Mouse (Mus musculus): ENCODE data around the gene Map2k6.

Gene Map2k6

DNA sequence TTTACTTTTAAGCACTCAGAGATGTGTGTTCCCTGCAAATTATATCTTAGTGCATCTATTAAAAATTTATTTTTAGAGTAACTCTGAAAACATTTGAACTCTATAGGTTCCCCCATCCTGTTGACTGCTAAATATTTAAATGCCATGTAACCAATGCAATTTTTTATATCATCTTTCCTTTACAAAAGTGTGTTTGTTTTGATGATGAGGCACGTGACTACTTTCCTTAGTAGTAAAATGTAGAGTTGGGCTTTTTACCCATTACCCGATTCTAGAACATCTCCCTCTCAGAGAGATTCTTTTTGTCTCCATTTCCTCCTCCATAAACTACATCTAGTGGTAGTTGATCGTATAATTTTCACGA is 51.8 kb downstream of the Map2k6 start:
- no peak for DNase-seq (ENCODE audit: low spot score in 2 of 2)

DNA sequence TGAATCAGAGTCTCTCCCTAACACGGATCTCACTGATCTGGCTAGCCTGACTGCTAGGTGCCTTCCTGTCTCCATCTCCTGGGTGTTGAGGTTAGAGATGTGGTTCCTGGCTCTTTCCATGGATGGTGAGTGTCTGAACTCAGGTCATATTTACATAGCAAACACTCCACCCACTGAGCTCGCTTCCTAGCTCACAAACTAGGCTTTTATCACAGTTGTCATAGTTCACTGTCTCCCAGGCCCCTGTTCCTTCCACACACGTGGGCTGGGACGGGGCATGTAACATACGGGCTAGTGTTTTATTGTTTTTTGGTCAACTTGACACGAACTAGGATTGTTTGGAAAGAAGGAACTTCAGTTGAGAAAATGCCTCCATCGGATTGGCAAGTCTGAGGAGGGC is 52.7 kb downstream of the Map2k6 start:
- DNase-seq (ENCODE audit: low spot score in 2 of 2), result no peak

DNA sequence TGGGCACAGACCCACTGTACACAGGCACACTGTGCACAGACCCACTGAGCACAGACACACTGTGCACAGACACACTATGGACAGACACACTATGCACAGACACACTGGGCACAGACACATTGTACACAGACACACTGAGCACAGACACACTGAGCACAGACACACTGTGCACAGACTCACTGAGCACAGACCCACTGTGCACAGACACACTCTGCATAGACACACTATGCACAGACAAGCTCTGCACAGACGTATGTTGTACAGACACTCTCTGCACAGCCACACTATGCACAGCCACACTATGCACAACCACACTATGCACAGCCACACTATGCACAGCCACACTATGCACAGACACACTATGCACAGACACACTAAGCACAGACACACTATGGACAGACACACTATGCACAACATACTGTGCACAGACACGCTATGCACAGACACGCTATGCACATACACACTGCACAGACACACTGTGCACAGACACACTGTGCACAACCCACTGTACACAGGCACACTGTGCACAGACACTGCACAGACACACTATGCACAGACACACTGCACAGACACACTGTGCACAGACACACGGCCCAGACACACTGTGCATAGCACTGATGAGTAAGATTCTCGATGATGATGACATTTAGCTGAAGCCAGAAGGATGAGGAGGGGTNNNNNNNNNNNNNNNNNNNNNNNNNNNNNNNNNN is 54.7 kb downstream of the Map2k6 start:
- no peak for DNase-seq (ENCODE audit: low spot score in 2 of 2)

DNA sequence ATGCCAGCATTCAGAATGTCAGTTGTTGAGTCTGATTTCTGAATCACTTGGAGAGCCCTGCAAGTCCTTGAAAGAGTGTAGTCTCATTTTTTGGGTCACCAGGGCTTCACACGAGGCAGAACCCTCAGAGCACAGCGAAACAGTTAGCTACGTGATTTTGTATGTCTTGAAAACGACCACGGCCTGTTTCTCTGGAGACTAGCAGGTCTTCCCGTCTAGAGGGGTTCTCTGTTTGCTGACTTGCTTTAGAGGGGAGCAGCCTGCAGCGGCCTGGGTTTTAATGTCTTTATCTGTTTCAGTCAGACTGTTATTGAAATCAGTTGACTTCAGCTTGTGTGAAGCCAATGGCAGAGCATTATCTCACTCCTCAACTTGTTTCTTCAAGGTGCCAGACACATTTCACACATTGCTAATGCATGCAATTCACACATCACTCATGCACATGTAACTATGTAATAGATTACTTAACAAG is 58.6 kb downstream of the Map2k6 start:
- no peak for DNase-seq (ENCODE audit: low spot score in 2 of 2)

DNA sequence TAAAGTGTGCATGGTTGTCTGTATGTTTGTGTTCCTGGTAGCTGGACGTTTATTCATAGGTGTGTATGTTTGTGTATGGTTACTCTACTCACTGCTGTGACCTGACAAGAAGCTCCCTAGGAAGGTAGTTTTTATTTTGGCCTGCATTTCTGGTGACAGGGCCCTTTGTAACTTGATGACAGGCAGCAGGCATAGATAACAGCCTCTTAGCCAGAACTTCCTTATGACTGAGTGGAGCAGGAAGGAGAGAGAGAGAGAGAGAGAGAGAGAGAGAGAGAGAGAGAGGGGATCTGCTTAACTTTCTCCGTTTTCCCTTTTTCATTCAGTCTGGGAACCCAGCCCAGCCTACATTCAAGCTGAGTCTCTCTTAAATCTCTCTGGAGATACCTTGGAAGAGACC is 61.6 kb downstream of the Map2k6 start:
- DNase-seq (ENCODE audit: low spot score in 2 of 2), result no peak

DNA sequence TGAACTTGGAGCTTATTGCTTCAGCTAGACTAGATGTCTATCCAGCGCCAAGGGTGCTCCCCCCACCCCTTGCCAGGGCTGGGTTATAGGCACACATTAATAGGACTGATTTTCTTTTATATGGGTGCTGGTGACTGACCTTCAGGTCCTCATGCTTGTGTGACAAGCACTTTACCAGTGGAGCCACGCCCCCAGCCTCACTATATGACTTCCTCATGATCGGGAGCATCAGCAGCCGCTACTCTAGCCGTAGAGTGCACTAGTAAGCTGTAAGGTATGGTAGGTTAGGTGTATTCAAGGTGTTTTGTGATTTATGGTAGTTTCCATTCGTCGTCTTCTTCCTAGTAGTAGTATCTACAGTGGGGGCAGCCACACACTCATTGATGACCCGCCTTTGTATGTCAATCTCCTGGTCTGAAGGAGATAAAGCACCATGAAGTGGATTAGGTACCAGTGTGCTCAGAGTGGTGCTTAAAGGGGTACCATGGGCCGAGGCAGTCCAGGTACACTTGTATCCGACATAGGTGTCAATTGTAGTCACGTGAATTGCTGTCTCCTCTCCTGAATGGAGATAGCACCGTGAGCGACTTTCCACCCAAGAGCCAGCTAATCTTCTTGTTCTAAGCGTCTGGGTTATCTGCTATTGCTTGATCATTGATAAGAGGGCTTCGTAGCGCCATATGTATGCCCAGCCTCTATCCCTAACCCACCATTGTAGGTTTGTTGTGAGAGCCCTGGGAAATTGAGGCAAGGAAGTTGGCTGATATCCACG is 62.8 kb downstream of the Map2k6 start:
- no peak for DNase-seq (ENCODE audit: low spot score in 2 of 2)

DNA sequence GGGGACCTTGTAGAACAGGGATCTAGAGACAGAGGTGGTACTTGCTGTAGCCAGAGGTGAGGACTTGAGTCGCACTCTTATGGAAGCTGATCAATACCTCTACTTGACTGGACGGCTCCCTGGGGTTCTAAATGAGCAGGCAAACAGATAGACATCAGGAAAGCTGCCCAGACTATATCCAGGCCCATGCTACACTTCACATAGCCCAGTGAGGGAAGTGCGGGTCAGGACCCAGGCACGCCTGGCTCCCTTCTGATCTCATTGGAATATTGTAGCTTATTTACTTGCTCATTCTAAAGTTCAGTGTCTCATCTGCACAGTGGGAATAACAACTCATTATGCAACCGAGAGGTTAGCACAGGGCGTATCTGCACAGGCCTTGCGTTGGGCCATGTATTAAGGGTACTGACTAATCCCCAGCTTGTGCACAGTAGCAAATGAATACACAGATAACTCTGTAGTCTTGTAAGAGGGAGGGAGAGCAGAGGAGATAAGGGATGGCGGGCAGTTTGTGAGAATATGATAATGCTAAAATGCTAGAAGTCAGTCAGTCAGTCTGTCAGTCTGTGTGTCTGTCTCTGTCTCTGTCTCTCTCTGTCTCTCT is 64.2 kb downstream of the Map2k6 start:
- DNase-seq (ENCODE audit: low spot score in 2 of 2), result no peak

DNA sequence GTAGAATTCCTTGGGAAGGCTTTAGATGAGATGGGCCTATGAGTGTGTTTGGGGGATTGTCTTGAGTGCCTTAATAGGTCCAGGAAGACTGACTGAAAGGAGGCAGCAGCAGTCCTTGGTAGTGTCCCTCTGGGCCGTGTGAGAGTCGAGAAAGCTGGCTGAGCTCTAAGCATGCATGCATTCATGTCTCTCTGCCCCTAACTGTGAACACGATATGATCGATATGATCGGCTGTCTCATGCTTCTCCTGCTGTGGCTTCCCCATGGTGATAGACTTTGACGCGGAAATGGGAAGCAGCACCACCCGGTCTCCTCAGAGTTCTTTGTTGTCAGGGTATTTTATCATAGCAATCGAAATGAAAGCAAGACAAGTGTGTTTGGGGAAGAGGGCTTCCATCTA is 64.9 kb downstream of the Map2k6 start:
- DNase-seq (ENCODE audit: low spot score in 2 of 2), result no peak

DNA sequence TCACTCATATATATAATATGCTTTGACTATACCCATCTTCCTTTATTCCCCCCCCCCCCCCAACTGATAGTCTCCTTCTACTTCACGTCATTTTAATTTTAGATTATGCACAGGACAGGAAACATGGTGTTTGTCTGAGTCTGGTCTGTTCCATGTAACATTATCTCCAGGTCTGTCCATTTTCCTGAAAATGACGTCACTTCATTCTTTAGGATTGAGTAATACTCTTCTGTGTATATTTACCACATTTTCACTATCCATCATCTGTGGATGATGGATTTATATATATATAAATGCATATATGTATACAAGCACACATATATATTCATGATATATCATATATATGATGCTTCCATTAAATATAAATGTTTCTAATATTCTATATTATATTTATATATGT is 70.1 kb downstream of the Map2k6 start:
- DNase-seq (ENCODE audit: low spot score in 2 of 2), result no peak

DNA sequence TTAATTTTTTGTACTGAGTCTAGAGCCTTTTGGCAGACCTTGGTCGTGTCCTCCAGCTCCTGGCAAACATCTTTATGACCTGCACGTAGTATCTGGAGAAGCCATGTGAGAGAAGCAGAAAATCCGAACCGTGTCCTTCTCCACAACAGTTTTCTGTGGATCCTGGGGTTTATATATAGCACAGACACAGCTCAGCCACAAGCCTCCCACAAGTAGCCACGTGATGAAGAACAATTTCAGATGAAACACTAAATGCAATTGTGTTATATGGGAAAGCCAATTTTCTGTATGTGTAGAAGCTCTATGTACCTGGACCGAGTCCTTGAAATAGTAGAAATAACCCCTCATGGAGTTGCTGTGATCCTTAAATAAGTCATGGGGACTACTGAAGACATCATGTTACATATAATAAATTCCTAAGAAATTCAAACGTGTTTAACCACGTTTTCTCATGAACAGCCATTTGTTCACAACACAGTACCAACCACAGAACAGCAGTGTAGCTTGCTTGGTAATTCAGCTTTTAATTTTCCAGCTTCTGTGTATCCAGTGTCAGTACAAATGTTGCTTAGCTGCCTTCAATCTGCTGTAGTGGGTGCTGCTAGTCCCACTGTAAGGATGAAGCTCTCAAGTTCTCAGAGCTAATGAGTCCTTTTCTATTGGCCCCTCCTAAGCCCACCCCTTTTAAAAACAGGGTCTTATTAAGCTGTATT is 71.8 kb downstream of the Map2k6 start:
- no peak for DNase-seq (ENCODE audit: low spot score in 2 of 2)

DNA sequence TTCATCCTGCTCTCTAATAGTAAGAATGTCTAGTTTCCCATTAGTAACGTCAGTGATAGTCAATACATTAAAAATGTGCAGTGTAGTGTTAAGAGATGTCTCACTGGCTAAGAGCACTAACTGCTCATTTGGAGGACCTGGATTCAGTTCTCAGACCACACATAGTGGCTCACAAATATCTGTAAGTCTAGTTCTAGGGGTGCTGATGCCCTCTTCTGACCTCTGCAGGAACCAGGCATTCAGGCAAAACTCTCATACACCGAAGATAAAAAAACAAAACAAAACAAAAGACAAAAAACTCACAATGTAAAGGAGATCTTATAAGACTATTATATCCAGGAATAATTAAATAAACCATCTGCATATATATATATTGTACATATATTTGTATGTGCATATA is 72.4 kb downstream of the Map2k6 start:
- DNase-seq (ENCODE audit: low spot score in 2 of 2), result no peak

DNA sequence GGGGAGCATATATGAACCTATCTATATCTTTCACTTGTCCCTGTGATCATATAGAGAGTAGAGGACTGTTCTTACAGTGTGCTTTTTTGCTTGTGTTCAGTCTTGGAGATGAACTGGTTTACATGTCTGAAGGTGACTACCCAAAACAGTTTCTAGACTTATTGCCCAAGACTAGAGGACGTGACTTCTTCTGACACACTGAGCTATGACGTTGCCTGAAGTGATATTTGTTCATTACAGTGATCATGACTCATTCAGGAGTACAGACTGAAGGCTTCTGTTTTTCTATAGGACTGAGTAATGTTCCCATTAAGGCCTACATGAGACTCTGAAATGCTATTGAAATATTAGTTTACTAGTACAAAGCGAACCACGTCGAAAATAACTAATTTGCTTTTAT is 73.2 kb downstream of the Map2k6 start:
- DNase-seq (ENCODE audit: low spot score in 2 of 2), result no peak

DNA sequence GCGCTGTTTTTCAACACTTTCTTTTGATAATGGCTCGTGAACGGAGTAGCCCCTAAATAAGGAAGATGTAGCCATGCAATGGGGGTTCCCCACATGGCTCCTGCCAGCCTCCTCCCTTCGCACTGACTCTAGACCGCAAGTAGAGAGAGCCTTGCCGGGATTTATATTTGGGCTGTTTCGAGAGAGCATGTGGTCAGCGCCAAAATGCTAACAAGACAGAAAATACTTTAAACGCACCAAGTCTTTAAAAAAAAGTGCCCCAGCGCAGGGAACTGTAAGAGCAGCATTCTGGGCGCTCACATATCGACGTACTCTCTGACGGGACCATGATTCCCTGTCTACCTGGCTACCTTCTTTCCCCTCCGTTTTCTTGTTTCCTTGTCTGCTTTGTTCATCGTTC is 74.6 kb downstream of the Map2k6 start:
- DNase-seq (ENCODE audit: low spot score in 2 of 2), result no peak

DNA sequence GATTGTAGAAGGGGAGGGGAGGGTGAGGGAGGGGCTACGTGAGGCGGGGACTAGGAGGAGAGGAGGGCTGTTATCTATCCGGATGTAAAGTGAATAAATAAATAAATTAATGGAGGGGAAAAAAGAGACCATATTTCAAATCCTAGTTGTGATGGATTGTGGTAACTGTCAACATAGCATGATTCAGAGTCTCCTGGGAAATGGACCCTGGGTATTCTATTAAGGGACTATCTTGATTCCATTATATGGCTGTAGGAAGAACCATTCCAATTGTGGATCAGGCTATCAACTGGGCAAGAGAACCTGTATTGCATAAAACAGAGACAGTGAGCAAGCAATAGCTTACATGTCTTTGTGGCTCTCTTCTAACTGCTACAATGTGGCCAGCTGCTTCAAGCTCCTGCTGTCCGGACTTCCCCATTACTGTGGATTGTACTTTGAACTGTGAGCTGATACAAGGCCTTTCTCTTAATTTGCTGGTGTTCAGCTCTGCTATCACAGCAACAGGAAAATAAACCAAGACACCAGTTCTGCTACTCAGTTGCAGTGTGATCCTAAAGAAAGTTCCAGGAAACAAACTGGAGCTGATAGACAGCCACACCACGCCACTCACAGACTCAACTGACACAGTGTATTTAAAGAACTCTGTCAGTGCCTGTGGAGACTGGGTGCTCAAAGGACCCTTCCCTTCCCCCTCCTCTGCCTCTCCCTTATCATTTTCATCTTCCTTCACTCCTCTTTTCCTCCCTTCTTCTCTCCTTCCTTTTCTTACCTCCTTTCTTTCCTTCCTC is 77.6 kb downstream of the Map2k6 start:
- DNase-seq (ENCODE audit: low spot score in 2 of 2), result no peak

DNA sequence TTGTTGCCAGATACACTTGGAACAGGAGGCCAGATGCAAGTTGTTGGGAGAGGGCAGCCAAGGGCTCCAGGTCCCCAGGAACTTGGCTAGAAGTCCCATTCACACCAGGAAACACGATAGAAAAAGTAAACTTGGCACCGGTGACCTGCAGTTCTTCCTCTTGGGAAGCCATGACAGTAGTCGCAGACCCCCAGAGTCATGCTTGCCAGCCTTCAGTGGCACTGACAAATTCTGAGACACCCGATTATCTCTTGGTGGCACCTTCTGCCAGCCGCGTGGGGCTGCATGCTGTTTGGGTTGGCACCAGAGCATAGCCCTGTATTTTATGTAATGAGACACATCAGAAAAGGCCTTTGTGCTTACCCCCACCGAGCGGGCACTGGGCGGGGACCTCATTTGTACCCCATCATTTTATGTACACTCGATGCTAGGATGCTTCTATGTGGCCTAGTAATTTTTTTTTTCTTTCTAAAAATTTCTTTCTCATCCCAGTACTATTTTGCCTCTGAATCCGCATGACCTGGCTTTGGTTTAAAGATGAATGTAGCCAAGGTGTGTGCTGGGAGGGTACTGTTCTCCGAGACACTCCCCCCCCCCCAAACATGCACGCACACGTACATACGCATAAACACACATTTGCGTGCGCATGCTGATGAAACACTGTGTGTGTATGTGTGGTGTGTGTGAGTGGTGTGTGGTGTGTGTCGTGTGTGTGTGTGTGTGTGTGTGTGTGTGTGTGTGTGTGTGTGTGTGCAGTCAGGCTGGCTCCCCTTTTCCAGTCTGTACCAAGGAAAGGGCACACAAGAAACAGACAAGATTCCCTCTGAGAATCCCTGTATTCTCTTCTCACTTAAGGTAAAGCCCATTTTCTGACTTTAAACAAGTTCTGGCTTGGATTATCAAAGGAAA is 79.3 kb downstream of the Map2k6 start:
- no peak for DNase-seq (ENCODE audit: low spot score in 2 of 2)

DNA sequence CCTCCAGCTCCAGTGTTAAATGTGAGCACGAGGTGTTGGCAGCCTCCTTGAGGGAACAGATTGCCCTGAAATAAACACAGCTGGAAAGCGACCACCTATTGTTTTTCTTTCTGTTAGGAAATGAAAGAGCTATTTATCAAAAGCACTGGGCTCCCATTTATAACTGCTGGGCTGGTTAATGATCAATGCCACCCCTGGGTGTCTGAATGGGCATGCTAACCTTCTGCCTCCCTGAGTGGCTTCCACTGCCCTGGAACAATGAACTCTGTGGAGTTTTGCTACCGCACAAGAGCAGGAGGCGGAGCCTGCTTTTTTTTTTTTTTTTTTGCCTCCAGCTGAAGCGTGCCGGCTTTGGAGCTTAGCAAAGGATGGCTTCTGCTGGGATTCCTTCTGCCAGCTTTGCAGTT is 80.1 kb downstream of the Map2k6 start:
- no peak for DNase-seq (ENCODE audit: low spot score in 2 of 2)

DNA sequence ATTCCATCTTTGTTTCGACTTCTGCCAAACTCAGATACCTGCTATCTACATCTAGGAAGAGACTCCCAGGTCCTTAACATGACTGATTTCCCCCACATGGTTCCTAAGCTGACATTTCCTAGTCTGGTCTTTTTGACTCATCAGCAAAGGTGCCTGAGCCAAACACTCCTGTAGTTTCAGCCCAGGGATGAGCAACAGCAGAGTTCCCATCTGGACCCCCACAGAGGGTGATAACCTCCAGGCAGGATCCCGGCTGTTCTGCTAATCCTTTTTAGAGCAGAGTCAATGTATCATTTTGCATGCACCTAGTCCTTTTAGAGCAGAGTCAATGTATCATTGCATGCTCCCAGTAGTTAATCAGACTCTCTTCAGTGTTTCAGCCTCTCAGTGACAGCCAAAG is 82.5 kb downstream of the Map2k6 start:
- no peak for DNase-seq (ENCODE audit: low spot score in 2 of 2)

DNA sequence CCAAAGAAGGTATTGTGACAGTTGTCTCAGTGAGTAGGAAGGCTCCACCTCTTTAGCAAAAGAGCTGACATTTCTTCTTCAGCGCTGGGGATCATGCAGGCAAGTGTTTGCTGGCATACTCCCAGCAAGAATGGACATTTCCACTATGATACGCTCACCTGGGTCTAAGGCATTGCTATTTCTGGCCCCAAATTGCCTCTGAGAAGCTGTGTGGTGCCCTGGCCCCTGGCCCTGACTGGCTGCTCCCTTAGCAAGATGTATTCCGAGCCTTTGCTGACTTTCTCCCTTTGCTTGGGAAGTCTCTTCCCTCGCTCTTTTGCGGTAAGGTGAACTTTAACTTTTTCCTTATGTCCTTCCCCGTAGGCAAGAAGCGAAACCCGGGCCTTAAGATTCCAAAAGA is 83.3 kb downstream of the Map2k6 start:
- no peak for DNase-seq (ENCODE audit: low spot score in 2 of 2)

DNA sequence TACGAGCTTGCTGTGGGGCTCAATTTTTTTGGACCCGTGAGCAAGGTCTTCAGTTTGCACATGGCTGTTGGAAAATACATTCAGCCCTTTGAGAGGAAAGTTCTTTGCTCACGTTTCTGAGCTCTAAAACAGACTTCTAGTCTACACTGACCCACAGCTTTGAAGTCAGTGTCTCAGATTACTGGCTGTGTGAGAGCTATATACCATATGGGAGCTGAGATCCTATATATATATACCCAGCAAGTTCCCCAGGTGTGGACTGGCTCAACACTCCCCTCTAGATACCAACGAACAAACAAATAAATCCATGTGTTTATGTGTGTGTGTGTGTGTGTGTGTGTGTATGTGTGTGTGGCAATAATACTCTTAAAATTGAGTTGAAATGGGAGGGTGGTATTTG is 83.7 kb downstream of the Map2k6 start:
- DNase-seq (ENCODE audit: low spot score in 2 of 2), result no peak

DNA sequence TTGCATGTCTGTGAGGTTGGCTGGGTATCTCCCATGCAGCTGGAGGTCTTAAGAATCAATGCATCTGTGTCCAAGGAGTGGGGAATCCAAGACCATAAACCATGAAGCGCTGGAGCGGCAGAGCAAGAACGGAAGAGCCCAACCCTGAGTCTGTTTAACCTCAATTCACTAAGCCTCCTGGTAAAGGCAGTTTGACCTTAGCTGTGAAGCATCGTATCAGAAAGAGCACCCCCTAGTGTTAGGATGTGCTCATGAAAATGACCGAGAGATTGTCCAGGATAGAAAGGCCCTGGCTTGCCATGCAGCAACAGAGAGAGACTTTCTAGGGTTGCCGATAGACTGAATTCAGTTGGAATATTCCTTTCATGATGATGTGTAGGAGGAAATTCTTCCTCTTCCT is 84.2 kb downstream of the Map2k6 start:
- no peak for DNase-seq (ENCODE audit: low spot score in 2 of 2)

DNA sequence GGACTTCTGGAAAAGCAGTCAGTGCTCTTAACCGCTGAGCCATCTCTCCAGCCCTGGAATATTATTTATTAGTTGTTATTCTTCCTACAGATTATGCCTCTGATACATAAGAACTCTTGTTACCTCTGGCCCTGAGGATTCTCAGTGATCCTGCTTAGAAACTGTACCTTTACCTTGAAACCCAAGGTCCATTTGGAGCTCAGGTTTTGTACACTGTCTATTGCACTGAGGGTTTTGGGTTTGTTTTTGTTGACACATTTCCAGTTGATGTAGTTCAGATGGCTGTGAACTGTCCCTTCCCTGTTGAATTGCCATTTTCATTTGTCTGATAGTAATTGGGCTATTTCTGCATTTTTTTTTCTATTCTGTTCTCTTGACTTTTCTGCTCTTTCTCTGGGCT is 85.5 kb downstream of the Map2k6 start:
- DNase-seq (ENCODE audit: low spot score in 2 of 2), result no peak

All from frontal cortex, postnatal 14 days (tissue).